Mouse (Mus musculus): Measurements from ENCODE around the gene Opa3. TPM values are rescaled to one million over a fixed set of nuclear protein-coding genes. Genes with fewer than 3 reads are reported as not detected.

Opa3 gene
- polyA plus RNA-seq, 1 experiment from 2014 or later = 28.4 TPM

DNA sequence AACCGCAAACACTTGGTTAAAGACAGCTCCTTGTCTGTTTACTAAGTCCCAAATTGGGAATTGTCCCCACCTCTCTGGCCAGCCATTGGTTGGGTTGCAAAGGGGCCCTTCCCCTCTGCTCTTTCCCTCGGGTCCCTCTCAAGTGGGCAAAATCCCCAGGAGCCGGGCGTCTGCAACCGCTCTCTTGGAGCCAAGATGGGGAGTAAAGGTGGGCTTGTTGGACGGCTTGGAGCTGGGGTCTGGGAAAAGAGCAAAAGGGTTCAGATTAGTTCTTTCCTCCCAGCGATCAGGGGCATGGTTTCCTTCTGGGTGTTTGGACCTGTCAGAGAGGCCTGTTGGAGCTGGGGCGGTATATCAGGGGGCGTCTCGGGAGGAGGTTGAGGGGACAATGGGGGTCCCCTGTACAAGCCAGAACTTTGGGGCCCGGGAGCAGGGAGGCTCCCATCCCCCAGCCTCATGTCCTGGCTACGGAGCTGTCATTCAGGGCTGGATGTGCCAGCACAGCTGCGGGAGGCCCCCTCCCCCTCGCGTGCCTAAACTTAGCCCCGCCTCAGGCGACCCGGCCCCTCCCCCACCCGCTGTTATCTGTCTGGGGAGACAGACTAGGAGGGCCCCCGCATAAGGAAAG lies 62.9 kb downstream of the Opa3 start:
- H3K9me3 ChIP-seq = no peaks in the 10 kb centered on the region
- WGBS = 2% methylated on average over 20 of the region's 20 CpGs
- ATAC-seq (ENCODE audit: insufficient number of reproducible peaks, low FRiP score, low TSS enrichment, low read depth) = peak; percentile 41; the same call in 1 of the 2 replicates
- H3K4me2 ChIP-seq = peak overlapping the region; percentile 48
- H3K4me3 ChIP-seq = peak overlapping the region; percentile 37
- H3K36me3 ChIP-seq = no peaks in the 10 kb centered on the region
- H3K27me3 ChIP-seq = no peaks in the 10 kb centered on the region
- H3K27ac ChIP-seq = peak overlapping the region; percentile 71
- H3K9ac ChIP-seq = peak overlapping the region; percentile 20; the same call in 1 of the 2 replicates
- H3K4me1 ChIP-seq = peaks cover 15% of the 10 kb centered on the region

DNA sequence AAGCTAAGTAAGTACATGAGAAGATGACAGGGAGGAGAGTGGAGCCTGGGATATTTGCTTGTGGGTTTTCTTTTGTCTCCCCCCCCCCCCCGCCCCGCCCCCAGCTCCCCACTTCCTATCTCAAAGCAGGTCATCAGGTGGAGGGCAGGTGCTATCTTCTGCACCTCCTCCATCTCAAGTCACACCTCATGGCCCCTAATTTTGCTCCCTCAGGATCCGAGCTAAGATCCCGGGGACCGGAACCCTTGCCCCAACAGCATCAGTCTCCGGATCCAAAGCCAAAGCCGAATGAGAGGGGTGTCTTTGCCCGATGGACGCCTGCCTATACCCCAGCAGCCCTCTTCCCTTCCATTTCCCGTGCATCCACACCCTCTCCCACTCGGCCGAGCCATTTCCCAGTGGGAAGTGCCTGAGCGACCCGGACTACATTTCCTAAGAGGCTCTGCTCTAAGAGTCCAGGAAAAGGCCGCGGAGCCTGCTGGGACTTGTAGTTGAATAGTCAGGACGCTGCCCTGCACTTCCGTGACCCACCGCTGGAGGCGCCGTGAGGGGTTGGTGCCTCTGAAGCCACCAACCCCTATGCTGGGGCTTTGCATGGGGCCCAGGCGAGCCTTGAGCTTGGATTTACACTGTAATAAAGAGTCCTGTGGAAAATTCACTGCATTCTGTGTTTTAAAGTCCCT lies 67.5 kb downstream of the Opa3 start:
- H3K4me2 ChIP-seq = peak overlapping the region; percentile 63
- H3K9me3 ChIP-seq = no peaks in the 10 kb centered on the region
- no peak overlapping the region for H3K27ac ChIP-seq
- H3K36me3 ChIP-seq = no peaks in the 10 kb centered on the region
- H3K4me1 ChIP-seq = peaks cover 18% of the 10 kb centered on the region
- peak; percentile 74 for ATAC-seq (ENCODE audit: insufficient number of reproducible peaks, low FRiP score, low TSS enrichment, low read depth)
- H3K27me3 ChIP-seq = no peaks in the 10 kb centered on the region
- WGBS = 13% methylated on average over 21 of the region's 22 CpGs
- 0 out of 2 replicates have a peak overlapping the region, but pooled peaks have one; percentile 35 for H3K9ac ChIP-seq
- peak overlapping the region; percentile 40 for H3K4me3 ChIP-seq

DNA sequence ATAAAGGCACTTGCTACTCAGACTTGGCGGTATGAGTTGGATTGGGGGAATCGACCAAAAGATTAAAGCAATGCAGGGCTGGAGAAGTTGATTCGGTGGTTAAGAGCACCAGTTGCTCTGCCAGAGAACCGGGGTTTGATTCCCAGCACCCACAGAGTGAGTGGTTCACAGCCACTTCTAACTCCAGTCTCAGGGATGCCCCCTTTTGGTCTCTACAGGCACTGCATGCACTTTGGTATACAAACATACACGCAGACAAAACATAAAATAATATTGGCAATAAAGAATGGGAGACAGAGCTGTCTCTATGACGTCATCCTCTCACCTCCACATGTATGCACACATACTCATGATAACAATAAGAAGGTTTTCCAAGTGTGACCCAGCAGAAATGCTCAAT lies 68.9 kb downstream of the Opa3 start:
- no peak for ATAC-seq (ENCODE audit: insufficient number of reproducible peaks, low FRiP score, low TSS enrichment, low read depth)
- Histone ChIP-seq H3K36me3 (no peaks in the 10 kb centered on the region), H3K4me1 (peaks cover 14% of the 10 kb centered on the region), H3K9me3 (no peaks in the 10 kb centered on the region), H3K27me3 (peaks cover 7% of the 10 kb centered on the region), H3K27ac (no peak overlapping the region), H3K4me2 (no peak overlapping the region), H3K4me3 (no peak overlapping the region), H3K9ac (no peak overlapping the region)
- WGBS = 88% methylated on average over 6 of the region's 6 CpGs

DNA sequence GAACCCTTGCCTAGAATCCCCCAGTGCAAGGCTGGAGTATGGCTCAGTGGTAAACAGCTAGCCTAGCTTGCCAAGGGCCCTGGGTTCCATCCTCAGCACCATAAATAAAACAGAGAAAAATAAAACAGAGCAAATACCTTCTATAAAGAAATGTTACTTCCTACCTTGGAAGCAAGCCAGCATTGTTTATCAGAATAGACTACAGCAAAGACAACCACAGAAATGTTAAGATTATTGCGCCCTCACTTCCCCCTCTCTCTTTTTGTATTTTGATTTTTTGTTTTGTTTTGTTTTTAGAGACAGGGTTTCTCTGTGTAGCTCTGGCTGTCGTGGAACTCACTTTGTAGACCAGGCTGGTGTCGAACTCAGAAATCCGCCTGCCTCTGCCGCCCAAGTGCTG lies 69.7 kb downstream of the Opa3 start:
- no peaks in the 10 kb centered on the region for H3K36me3 ChIP-seq
- no peaks in the 10 kb centered on the region for H3K9me3 ChIP-seq
- H3K4me3 ChIP-seq = no peak overlapping the region
- no peak overlapping the region for H3K27ac ChIP-seq
- H3K4me2 ChIP-seq = no peak overlapping the region
- H3K4me1 ChIP-seq = peaks cover 15% of the 10 kb centered on the region
- no peak for ATAC-seq (ENCODE audit: insufficient number of reproducible peaks, low FRiP score, low TSS enrichment, low read depth)
- H3K9ac ChIP-seq = no peak overlapping the region
- WGBS = 91% methylated on average over 5 of the region's 5 CpGs
- peaks cover 15% of the 10 kb centered on the region for H3K27me3 ChIP-seq

DNA sequence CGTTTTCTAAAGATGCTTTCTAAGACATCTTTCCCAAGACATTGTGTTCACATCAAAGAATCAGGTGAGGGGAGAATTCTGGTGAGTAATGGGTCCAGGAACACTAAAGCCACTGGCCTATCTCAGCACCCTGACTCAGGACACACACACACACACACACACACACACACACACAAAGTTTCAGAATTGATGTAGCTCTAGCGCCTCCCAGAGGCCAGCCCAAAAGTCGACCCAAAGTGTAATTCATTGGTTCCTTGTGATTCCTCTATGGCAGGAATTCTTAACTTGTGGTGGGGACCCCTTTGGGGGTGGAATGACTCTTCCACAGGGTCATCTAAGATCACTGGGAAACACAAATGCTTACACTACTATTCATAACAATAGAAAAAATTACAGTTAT lies 71.1 kb downstream of the Opa3 start:
- ATAC-seq (ENCODE audit: insufficient number of reproducible peaks, low FRiP score, low TSS enrichment, low read depth) = no peak
- Histone ChIP-seq H3K27ac (no peak overlapping the region), H3K4me3 (no peak overlapping the region), H3K9ac (no peak overlapping the region), H3K4me1 (peaks cover 23% of the 10 kb centered on the region), H3K9me3 (no peaks in the 10 kb centered on the region), H3K4me2 (no peak overlapping the region), H3K36me3 (no peaks in the 10 kb centered on the region), H3K27me3 (peaks cover 29% of the 10 kb centered on the region)
- 23% methylated on average over 3 of the region's 3 CpGs for WGBS

DNA sequence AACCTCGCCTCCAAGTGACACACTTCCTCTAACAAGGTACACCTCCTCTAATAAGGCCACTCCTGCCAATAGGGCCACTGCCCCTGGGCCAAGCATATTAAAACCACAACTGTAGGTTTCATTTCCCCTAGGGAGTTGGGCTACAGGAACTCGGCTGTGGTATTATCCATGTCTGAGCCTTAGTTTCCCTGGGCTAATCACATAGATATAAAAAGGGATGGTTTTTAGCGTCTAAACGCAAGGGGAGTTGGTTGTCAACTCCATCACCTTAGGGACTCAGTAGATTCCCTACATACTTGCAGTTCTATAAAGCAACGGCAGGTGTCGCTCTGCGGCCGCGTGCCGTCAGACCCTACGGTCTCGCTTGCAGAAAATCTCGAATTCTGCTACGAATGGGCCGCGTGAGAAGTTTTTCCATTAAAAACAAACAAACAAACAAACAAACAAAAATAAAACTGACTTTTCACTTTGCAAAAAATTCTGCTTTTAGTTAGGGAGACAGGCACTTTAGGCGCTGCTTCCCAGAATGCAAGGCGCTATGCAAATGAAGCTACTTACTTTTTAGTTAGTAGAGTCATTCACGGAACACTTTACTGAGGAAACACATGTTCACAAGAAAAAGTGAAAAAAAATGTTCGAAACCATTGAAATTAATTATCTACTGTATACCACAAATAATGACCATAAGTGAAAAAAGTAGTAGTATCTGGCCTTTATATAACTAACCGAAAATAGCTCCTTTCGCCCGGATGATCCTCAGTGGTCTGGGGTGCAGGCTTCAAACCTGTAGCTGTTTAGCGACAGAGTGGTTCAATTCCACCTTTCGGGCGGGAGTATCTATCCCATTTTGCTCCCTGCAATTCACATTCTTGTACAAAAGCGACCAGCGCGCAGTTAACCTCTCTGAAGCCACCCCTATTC lies 72.6 kb downstream of the Opa3 start:
- H3K27me3 ChIP-seq = peaks cover 44% of the 10 kb centered on the region
- peak overlapping the region; percentile 41 for H3K4me2 ChIP-seq
- H3K4me3 ChIP-seq = peak overlapping the region; percentile 49
- H3K9me3 ChIP-seq = no peaks in the 10 kb centered on the region
- peaks cover 32% of the 10 kb centered on the region for H3K4me1 ChIP-seq
- H3K27ac ChIP-seq = no peak overlapping the region
- H3K36me3 ChIP-seq = no peaks in the 10 kb centered on the region
- ATAC-seq (ENCODE audit: insufficient number of reproducible peaks, low FRiP score, low TSS enrichment, low read depth) = peak; percentile 81
- under 1% methylated on average over 29 of the region's 29 CpGs for WGBS
- no peak overlapping the region for H3K9ac ChIP-seq

DNA sequence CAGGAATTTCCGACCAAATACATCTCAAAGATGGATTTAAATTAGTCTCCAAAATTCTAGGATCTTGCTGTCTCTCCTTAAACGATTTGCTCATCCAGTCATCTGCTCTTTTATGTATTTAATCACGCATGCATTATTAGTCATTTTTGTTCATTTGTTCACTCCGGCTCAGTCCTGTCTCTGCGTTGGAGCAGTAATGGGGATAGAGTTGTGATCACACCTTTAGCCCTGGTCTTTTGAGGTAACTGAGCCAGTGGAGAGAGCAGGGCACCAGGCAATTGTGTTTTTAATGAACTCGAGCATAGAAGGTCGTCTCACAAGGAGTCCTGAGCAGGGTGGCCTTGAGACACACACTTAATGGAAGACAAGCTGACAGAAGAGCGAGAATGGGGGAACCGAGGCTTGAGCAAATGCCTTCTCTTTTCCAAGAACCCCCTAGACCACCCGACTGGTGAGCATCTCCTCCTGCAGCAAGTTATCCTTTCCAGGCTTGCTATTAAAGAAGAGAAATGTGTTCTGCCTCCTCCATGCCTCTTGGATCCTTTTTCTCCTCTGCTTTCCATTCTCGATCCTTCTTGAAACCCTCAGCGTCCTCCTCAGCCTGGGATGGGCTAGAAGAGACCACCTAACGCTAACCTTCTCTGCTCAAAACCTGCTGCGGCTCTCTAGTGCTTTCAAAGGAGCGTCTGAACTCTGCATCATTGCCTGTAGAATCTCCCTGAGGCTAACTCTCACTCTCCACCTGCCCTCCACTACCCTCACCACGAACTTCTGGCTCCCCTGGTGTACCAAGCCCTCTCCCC lies 73.5 kb downstream of the Opa3 start:
- ATAC-seq (ENCODE audit: insufficient number of reproducible peaks, low FRiP score, low TSS enrichment, low read depth) = no peak
- no peak overlapping the region for H3K9ac ChIP-seq
- WGBS = 12% methylated on average over 16 of the region's 16 CpGs
- peaks cover 32% of the 10 kb centered on the region for H3K4me1 ChIP-seq
- no peak overlapping the region for H3K27ac ChIP-seq
- no peaks in the 10 kb centered on the region for H3K36me3 ChIP-seq
- no peaks in the 10 kb centered on the region for H3K9me3 ChIP-seq
- peaks cover 53% of the 10 kb centered on the region for H3K27me3 ChIP-seq
- H3K4me3 ChIP-seq = peak overlapping the region; percentile 49
- H3K4me2 ChIP-seq = peak overlapping the region; percentile 41

DNA sequence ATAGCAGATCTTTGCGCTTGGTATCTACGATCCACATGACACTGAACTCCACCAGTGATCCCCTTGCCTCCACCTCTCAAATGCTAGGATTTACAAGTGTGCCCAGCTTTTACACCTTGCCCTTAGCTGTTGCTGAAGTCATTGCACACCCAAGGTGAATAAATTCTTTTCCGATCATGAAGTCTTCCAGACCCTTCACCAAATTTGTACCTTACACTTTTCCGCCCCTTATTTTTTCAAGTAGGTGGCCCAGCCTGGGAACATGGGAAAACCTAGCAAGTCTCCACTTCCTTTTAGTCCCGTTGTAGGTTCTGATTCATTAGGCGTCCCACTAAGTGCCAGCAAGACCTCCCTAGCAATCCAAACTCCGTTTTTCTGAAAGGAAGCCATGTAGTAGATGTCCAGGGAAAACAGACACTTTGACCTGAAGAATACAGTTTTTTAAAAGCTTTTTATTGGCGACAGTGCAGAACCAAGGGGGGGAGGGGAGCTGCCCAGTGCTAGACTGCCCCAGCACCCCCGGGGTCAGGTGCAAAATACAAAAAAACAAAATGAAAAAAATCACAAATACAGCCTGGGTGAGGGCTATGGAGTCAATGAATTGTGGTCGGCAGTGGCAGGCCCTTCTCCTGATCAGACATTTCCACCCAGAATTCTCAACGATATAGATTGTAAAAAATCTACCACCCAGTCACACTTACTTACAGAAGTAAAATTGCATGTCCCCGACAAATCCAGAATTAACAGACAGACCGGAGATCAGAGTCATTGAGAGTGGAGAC lies 74.3 kb downstream of the Opa3 start:
- 46% methylated on average over 13 of the region's 13 CpGs for WGBS
- no peak for ATAC-seq (ENCODE audit: insufficient number of reproducible peaks, low FRiP score, low TSS enrichment, low read depth)
- H3K4me1 ChIP-seq = peaks cover 34% of the 10 kb centered on the region
- peaks cover 61% of the 10 kb centered on the region for H3K27me3 ChIP-seq
- H3K9ac ChIP-seq = no peak overlapping the region
- H3K4me2 ChIP-seq = no peak overlapping the region
- no peak overlapping the region for H3K27ac ChIP-seq
- H3K4me3 ChIP-seq = peak overlapping the region; percentile 49; the same call in 1 of the 2 replicates
- no peaks in the 10 kb centered on the region for H3K9me3 ChIP-seq
- no peaks in the 10 kb centered on the region for H3K36me3 ChIP-seq

DNA sequence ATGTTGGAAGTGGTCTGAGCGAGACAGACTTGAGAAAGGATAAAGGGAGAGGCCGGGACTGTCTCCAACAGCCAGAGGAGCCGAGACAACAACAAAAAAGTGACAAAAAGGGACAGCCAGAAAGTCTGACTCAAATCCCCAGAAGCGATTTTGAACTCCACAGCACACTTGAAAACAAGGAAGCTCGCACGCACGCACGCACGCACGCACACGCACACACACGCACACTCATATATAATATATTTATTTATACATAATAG lies 74.8 kb downstream of the Opa3 start:
- Histone ChIP-seq H3K4me3 (no peak overlapping the region), H3K9me3 (no peaks in the 10 kb centered on the region), H3K9ac (no peak overlapping the region), H3K27me3 (peaks cover 65% of the 10 kb centered on the region), H3K36me3 (no peaks in the 10 kb centered on the region), H3K27ac (no peak overlapping the region), H3K4me2 (no peak overlapping the region), H3K4me1 (peaks cover 39% of the 10 kb centered on the region)
- WGBS = 76% methylated on average over 12 of the region's 12 CpGs
- ATAC-seq (ENCODE audit: insufficient number of reproducible peaks, low FRiP score, low TSS enrichment, low read depth) = no peak

DNA sequence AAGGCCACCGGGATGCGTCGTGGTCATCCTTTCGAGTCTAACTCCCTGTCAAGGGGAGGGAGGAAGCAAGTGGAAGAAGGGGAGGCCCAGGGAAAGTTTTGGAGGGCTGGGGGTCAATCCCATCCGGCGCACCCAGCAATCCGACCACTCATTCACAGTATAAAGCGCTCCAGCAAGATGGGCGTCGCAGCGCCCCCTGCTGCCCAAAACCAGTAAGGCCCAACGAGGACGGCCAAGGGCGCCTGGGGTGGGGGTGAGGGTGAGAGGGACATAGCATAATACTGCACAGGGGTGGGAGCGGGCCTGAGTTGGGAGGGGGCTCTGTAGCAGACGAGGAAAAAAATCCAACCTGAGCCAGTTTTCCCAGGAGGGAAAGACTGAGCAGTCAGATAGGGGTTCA lies 75.6 kb downstream of the Opa3 start:
- no peak overlapping the region for H3K27ac ChIP-seq
- peak overlapping the region; percentile 22 for H3K4me3 ChIP-seq
- no peak for ATAC-seq (ENCODE audit: insufficient number of reproducible peaks, low FRiP score, low TSS enrichment, low read depth)
- no peak overlapping the region for H3K9ac ChIP-seq
- no peaks in the 10 kb centered on the region for H3K36me3 ChIP-seq
- H3K4me1 ChIP-seq = peaks cover 41% of the 10 kb centered on the region
- H3K4me2 ChIP-seq = peak overlapping the region; percentile 24
- WGBS = 2% methylated on average over 16 of the region's 16 CpGs
- no peaks in the 10 kb centered on the region for H3K9me3 ChIP-seq
- peaks cover 65% of the 10 kb centered on the region for H3K27me3 ChIP-seq

Data from limb, embryonic 15.5 days (tissue).